Mouse (Mus musculus) Patski (cell line): ENCODE results near the gene Gm49383. TPM values are rescaled to one million over a fixed set of nuclear protein-coding genes. Genes with fewer than 3 reads are reported as not detected.

ENCODE experiments used
- ATAC-seq: fragments of 100-300 bp; one replicate; pipeline ENCODE4 v1.8.0; 2021
- CTCF ChIA-PET: fragments of 350-600 bp; sonication (Branson Sonifier 250); formaldehyde crosslinking; loops from one replicate; lab custom pipeline; 2022; ENCODE audit warnings: inconsistent platforms; lab: Charles Lee
- POLR2A ChIA-PET: fragments of 350-600 bp; sonication (Branson Sonifier 250); formaldehyde crosslinking; loops from one replicate; lab custom pipeline; 2022; ENCODE audit warnings: antibody characterized with exemption, inconsistent platforms; lab: Charles Lee
- DNase-seq: peaks from one replicate; pipeline ENCODE4 v3.0.0-alpha.2; 2011; ENCODE audit warnings: low read depth, low spot score
- H3K27me3 ChIP-seq: fragments of 371-371 bp; one replicate; pipeline ENCODE4 v1.5.1; 2021
- CTCF ChIP-seq: fragments of 100-300 bp; IDR thresholded peaks from one replicate; pipeline ENCODE4 v1.5.1; 2021
- in situ Hi-C: fragments of 300-500 bp; cut with MboI; formaldehyde crosslinking; loops from 3 replicates; pipeline ENCODE4 v1.11.1; 2018; ENCODE audit warnings: low pct_unique_long_range_greater_than_20kb, mixed read lengths
- polyA plus RNA-seq: library from polyadenylated mRNA; unstranded; gene quantifications from one replicate; pipeline ENCODE4 v1.2.3, GENCODE M21; 2021

Gene Gm49383
- 6.5 TPM for polyA plus RNA-seq

DNA sequence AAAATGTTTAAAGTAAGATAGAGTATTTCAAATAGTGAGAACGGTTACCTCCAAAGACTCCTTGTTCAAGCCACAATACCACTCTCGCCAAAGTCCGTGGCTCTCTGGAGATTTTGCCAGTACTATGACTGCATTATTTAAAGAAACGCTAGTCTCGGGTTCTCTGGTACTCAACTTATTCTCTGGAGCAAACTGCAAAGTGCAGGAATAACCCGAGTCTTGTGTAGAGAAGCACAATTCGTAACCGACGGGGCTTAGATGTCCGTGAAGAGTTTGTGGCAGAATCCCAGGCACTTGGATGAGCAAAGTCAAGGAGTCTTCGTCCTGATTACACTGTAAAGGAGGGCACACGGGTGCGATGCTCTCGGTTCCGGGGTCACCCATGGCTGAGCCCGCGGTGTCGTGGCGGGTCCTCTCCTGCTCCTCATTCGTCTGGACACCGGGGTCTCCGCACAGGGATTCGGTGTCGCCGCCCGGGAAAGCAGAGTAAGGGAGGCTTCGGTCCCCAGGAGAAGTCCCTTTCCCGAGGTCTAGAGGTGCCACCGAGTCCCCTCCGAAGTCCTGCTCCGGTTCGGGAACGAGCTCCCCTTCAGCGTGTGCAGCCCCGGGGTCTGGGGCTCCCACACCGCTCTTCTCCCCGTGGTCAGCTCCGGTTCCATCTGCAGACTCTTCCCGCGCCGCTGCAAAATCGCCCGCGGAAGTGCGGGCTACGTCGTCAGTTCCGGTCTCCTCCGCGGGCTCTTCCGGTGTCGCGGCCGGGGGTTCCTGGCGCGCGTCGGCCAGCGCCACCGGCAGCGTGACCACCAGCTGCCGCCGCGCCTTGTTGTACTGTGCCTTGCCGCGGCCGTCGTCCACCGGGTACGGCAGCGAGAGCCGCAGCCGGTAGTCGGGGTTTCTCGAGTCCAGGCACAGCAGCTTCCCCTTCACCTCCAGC lies at the start of gene Gm49383:
Gene Gm49383, minus strand, starts transcription at position 661 of the 934 bp plus-strand sequence.
- H3K27me3 ChIP-seq: no peaks in the 10 kb centered on the region
- TF ChIP-seq CTCF: no peak
- DNase-seq (no peak), ATAC-seq (peak; percentile 78)
- ChIA-PET CTCF (no interaction called here), POLR2A (interaction anchor here (0.5 to 1.4 kb wide), 3 partner anchors 12 to 97 kb away, joined by 3 to 6 read pairs (median 5); partner anchors contain the start of genes Mgat2 and Rpl36al)
- in situ Hi-C loops: no loop called here

- ATAC-seq (peak; percentile 63), DNase-seq (no peak)
- in situ Hi-C loops: no loop called here
- ChIA-PET POLR2A (interaction anchor here (0.6 kb wide), 1 partner anchor 13 kb away, joined by 4 read pairs; no protein-coding TSS in a partner anchor), CTCF (interaction anchor here (0.6 to 2.6 kb wide), 2 partner anchors 12 to 33 kb away, joined by 3 to 6 read pairs; no protein-coding TSS in a partner anchor)
- no peaks in the 10 kb centered on the region for H3K27me3 ChIP-seq
- no peak for TF ChIP-seq CTCF
Measured at GRCm38 (mm10) chr12:69241771-69242431, 45.0 kb upstream of the Gm49383 start.

GRCm38 (mm10) chr12:69241405-69241770 lies 44.5 kb upstream of the Gm49383 start:
- POLR2A ChIA-PET: interaction anchor here (0.6 kb wide), 1 partner anchor 13 kb away, joined by 4 read pairs; no protein-coding TSS in a partner anchor
- no peaks in the 10 kb centered on the region for H3K27me3 ChIP-seq
- TF ChIP-seq CTCF: no peak
- in situ Hi-C loops: no loop called here
- ATAC-seq (no peak), DNase-seq (no peak)
- CTCF ChIA-PET: interaction anchor here (2.6 kb wide), 1 partner anchor 12 kb away, joined by 6 read pairs; no protein-coding TSS in a partner anchor

DNA sequence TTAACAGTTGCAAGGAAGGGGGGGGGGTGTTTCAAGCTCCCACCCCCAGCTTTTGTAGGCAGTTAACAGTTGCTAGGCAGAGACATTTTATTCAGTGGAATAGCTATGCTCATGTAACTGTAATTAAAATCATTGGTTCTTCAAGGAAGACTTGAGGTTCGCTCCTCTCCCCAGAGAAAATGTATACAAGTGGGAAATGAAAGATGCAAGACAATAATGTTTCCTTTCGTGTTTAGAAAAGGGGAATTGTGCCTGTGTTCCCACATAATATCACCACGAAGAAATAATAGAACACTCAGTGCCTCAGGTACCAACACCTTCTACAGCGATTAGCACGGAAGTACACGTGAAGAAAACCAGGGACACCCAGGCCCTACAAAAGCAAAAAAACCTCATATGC lies 44.0 kb upstream of the Gm49383 start, which contains the start of gene Klhdc1:
Gene Klhdc1, plus strand, starts transcription at position 301 of the 400 bp plus-strand sequence.
- DNase-seq: no peak
- TF ChIP-seq CTCF: no peak
- in situ Hi-C loops: no loop called here
- H3K27me3 ChIP-seq: no peaks in the 10 kb centered on the region
- POLR2A ChIA-PET: no interaction called here
- CTCF ChIA-PET: interaction anchor here (2.6 kb wide), 1 partner anchor 11 kb away, joined by 6 read pairs; no protein-coding TSS in a partner anchor
- no peak for ATAC-seq

GRCm38 (mm10) chr12:69238284-69238683 lies 41.4 kb upstream of the Gm49383 start:
- ChIA-PET POLR2A (no interaction called here), CTCF (no interaction called here)
- TF ChIP-seq CTCF: no peak
- no peaks in the 10 kb centered on the region for H3K27me3 ChIP-seq
- in situ Hi-C loops: no loop called here
- DNase-seq: no peak
- no peak for ATAC-seq

GRCm38 (mm10) chr12:69235782-69236181 lies 38.9 kb upstream of the Gm49383 start:
- no peak for TF ChIP-seq CTCF
- no peaks in the 10 kb centered on the region for H3K27me3 ChIP-seq
- ChIA-PET POLR2A (no interaction called here), CTCF (no interaction called here)
- in situ Hi-C loops: no loop called here
- DNase-seq (no peak), ATAC-seq (no peak)

DNA sequence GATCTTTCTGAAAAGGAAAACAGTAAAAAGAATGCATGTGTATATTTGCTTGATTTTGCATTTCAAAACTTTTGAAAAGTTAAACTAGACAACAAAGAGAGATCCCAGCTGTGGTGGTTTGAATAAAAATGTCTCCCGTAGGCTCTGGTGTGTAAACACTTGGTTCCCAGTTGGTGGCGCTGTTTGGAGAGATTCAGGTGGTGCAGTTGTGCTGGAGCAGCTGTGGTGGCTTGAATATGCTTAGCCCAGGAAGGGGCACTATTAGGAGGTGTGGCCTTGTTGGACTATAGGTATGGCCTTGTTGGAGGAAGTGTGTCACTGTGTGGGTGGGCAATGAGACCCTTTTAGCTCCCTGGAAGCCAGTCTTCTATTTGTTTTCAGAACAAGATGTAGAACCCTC lies 32.3 kb upstream of the Gm49383 start:
- in situ Hi-C loops: no loop called here
- peak; percentile 34 for TF ChIP-seq CTCF
- H3K27me3 ChIP-seq: no peaks in the 10 kb centered on the region
- ATAC-seq (no peak), DNase-seq (no peak)
- CTCF ChIA-PET: interaction anchor here (1.6 kb wide), 1 partner anchor 12 kb away, joined by 6 read pairs; the partner anchor contains the start of gene Klhdc1
- POLR2A ChIA-PET: no interaction called here

DNA sequence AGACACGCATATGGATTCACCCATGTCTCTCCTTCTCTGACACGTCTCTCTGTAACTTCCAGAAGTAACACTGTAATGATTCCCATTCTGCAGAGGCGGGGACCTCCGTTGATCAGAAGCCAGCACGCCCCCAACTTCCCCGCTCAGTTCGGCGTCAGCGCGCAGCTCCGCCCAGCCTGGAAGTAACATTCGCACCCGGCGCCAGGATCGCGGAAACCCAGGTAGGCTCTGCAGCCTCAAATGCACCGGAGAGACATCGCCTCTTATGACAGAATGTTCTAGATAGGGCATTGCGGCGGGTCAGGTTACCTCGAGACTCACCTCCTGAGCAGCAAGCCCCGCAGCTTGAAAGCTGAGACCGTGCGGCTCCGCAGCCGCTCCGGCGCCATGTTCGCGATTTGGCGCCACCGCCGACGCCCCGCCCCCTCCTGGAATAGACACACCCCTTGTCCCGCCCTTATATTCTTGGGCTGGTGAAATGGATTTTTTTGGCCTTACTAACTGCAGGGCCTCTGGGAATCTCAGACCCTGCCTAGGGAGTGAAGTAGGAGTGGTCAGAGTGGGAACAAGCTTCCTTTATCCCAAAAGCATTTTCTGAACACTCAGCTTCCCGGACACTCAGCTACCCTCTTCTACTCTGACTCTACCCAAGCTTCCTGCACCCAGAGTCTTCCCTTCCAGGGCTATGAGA lies 31.0 kb upstream of the Gm49383 start, which contains the start of gene Pole2:
Gene Pole2, minus strand, starts transcription at position 420 of the 691 bp plus-strand sequence.
- TF ChIP-seq CTCF: no peak
- in situ Hi-C loops: no loop called here
- ChIA-PET CTCF (no interaction called here), POLR2A (interaction anchor here (1.0 kb wide), 1 partner anchor 14 kb away, joined by 4 read pairs; no protein-coding TSS in a partner anchor)
- no peaks in the 10 kb centered on the region for H3K27me3 ChIP-seq
- ATAC-seq (peak; percentile 92), DNase-seq (no peak)

GRCm38 (mm10) chr12:69220613-69221277 lies 23.8 kb upstream of the Gm49383 start:
- no peak for ATAC-seq
- no peaks in the 10 kb centered on the region for H3K27me3 ChIP-seq
- ChIA-PET POLR2A (no interaction called here), CTCF (no interaction called here)
- in situ Hi-C loops: loop anchor here (25.0 kb wide), 1 partner anchor 367 kb away; the partner anchor contains the start of gene Vcpkmt
- DNase-seq: no peak
- TF ChIP-seq CTCF: no peak
